Mouse (Mus musculus): ENCODE measurements around the gene Dcun1d5. TPM values are rescaled to one million over a fixed set of nuclear protein-coding genes. Genes with fewer than 3 reads are reported as not detected.

Dcun1d5 gene
- polyA plus RNA-seq, 1 experiment from 2014 or later, result 108 TPM

GRCm38 (mm10) chr9:7221460-7221859 lies 37.1 kb downstream of the Dcun1d5 start:
- no peaks in the 10 kb centered on the region for H3K27me3 ChIP-seq (ENCODE audit: insufficient read depth, poor library complexity, severe bottlenecking)
- no peaks in the 10 kb centered on the region for H3K9me3 ChIP-seq
- H3K36me3 ChIP-seq, result no peaks in the 10 kb centered on the region
- WGBS, result 84% methylated on average over 7 of the region's 7 CpGs
- no peaks in the 10 kb centered on the region for H3K4me1 ChIP-seq
- no peak for DNase-seq (ENCODE audit: low spot score)
- no peak overlapping the region for H3K27ac ChIP-seq
- no peak overlapping the region for H3K4me3 ChIP-seq

- Histone ChIP-seq H3K27ac (no peak overlapping the region), H3K36me3 (no peaks in the 10 kb centered on the region), H3K27me3 (ENCODE audit: insufficient read depth, poor library complexity, severe bottlenecking) (no peaks in the 10 kb centered on the region), H3K4me3 (no peak overlapping the region), H3K4me1 (no peaks in the 10 kb centered on the region), H3K9me3 (no peaks in the 10 kb centered on the region)
- no peak for DNase-seq (ENCODE audit: low spot score)
- 92% methylated on average over 1 of the region's 1 CpGs for WGBS
Observed at GRCm38 (mm10) chr9:7238619-7239018, 54.3 kb downstream of the Dcun1d5 start.

- Histone ChIP-seq H3K27me3 (ENCODE audit: insufficient read depth, poor library complexity, severe bottlenecking) (no peaks in the 10 kb centered on the region), H3K4me3 (no peak overlapping the region), H3K36me3 (no peaks in the 10 kb centered on the region), H3K27ac (no peak overlapping the region), H3K9me3 (no peaks in the 10 kb centered on the region), H3K4me1 (no peaks in the 10 kb centered on the region)
- DNase-seq (ENCODE audit: low spot score), result no peak
- WGBS, result 81% methylated on average over 2 of the region's 2 CpGs
Observed at GRCm38 (mm10) chr9:7239967-7240366, 55.6 kb downstream of the Dcun1d5 start.

DNA sequence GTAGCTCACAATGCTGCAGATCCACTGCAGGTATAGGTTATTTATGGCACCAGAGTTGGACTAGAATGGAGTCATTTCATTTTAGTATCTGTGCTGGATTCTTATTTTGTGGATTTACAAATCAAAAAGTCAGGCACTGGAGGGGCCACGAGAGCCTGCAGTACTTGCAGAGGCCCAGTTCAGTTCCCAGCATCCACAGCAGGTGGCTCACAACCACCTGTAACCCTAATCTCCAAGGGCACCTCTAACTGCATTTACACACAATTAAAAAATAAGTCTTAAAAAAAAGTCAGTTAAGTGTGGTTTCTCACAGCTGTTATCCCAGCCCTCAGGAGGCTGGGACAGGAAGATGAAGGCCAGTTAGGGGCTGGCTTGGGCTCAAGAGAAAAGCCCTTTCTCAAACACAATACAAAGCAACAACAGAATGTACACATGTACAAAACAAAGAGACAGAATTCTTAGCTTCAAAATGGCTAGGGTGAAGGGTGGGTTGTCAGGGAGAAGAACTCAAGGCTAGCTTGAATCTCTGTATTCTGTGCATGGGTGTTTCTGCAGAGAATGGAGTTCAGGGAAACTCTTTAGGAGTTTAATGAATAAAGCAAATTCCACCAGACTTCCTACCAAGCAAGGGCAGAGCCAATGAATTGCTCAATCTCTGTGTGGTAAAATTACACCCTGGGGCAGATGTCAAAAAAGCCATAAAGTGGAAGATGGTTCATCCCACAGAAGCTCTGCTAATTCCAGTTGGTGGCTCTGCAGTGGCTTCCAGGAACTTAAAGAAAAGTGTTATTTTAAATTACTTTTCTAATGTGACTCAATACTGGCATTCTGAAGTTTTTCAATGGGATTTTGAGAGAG lies 68.7 kb downstream of the Dcun1d5 start:
- WGBS, result 71% methylated on average over 1 of the region's 1 CpGs
- H3K4me1 ChIP-seq, result no peaks in the 10 kb centered on the region
- H3K9me3 ChIP-seq, result no peaks in the 10 kb centered on the region
- DNase-seq (ENCODE audit: low spot score), result no peak
- no peak overlapping the region for H3K4me3 ChIP-seq
- no peaks in the 10 kb centered on the region for H3K27me3 ChIP-seq (ENCODE audit: insufficient read depth, poor library complexity, severe bottlenecking)
- no peaks in the 10 kb centered on the region for H3K36me3 ChIP-seq
- no peak overlapping the region for H3K27ac ChIP-seq

Other genes with a start within 250 kb of the Dcun1d5 start
- gene Dync2h1, start 74 bp upstream of the Dcun1d5 start, polyA plus RNA-seq (2016; fragmentation: Nextera tagmentation; extraction: Ambion mirVana), result 6.7 and 8.7 TPM in 2 replicates
- gene Mmp13, start 88.0 kb downstream of the Dcun1d5 start, polyA plus RNA-seq (2016; fragmentation: Nextera tagmentation; extraction: Ambion mirVana), result 0.05 TPM in 1 of 2 replicates, not detected in the other
- not detected in 2 replicates for gene Mmp12, start 159.9 kb downstream of the Dcun1d5 start, polyA plus RNA-seq (2016; fragmentation: Nextera tagmentation; extraction: Ambion mirVana)
- gene Mmp1b, start 203.5 kb downstream of the Dcun1d5 start, polyA plus RNA-seq (2016; fragmentation: Nextera tagmentation; extraction: Ambion mirVana), result not detected in 2 replicates

Measured in heart, embryonic 10.5 days (tissue).